11 mouse cellular contexts compared by ENCODE assay signal in the genomic region with DNA sequence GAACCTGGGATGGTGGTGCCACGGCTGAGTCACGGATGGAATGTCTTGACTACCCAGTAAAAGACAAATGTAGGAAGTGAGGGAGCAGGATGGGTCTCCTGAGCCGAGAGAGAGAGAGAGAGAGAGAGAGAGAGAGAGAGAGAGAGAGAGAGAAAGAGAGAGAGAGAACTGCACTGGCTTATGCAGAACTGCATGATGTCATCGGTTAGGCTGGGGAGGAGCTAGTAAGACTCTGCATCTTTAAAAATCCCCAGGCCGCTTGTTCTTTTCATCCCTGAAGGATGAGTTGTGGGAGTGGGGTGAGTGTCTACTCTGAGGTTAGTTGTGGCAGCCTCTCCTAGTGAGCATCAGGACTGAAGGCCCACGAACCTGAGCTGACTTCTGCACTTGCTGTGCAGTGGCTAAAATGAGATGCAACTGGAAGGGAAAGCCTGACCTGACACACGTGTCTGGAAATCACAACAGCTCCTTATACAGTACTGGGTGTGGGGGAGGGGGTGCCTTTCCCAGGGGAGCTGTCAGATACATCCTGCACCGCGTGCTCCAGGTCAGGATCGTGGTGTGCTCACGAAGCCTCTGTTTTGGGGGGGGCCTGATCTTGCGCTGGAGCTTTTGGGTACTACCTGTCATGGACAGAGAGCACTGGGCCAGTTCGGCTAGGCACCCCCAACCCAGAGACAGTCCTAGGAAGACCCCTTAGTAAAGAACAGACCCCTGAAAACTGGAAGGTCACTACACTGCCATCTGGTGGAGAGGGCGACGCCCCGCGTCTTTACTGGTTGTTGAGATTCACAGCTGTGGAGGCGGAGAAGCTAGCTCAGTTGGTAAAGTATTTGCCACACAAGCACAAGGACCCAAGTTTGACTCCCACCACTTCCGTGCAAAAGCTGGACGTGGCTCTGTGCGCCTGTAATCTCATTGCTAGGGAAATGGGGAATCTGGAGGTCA. TPM values are rescaled to one million over a fixed set of nuclear protein-coding genes. Genes with fewer than 3 reads are reported as not detected.
DNase-seq lines count a peak whose midpoint lies in the region; ATAC-seq and TF ChIP-seq lines count a peak whose summit lies in the region.
"Had no signal": no experiment of that assay in that cellular context is flagged by ENCODE, and none has a peak within 500 bp of the region (broad histone marks: within the 10 kb centered on the region; RNA-seq: fewer than 3 reads in every experiment).

No protein-coding gene starts in this region.

- no peak overlapping the region for H3K9ac ChIP-seq in hindbrain, embryonic 16.5 days (ENCODE audit: low read depth, low read length)
- H3K9ac ChIP-seq in hindbrain, postnatal 0 days (replicated peaks; ENCODE audit: low read length) = no peak overlapping the region
- H3K9ac ChIP-seq: heart, embryonic 15.5 days had no signal

- peak; percentile 44 for DNase-seq in hindbrain, embryonic 10.5 days (ENCODE audit: low spot score)
- peak; percentile 27 for DNase-seq in right cerebral cortex, postnatal 4 days
- no peak for DNase-seq in right cerebral cortex, postnatal 25 days
- DNase-seq in hindbrain, postnatal 0 days (ENCODE audit: low spot score) = peak; percentile 66
- DNase-seq in thymus, postnatal 25 days = peak; percentile 31
- no peak for DNase-seq in left cerebral cortex, adult 18-20 months (ENCODE audit: low spot score in 2 of 2)
- no peak for DNase-seq in heart, adult 8-10 months (ENCODE audit: low spot score)
- DNase-seq: cerebellum, adult 8-10 months had no signal

- no peak overlapping the region for H3K27ac ChIP-seq in hindbrain, embryonic 10.5 days
- H3K27ac ChIP-seq in hindbrain, embryonic 16.5 days (ENCODE audit: low read depth, low read length) = no peak overlapping the region
- H3K27ac ChIP-seq in hindbrain, postnatal 0 days = no peak overlapping the region
- H3K27ac ChIP-seq: heart, embryonic 15.5 days had no signal

- no peaks in the 10 kb centered on the region for H3K9me3 ChIP-seq in hindbrain, embryonic 10.5 days
- H3K9me3 ChIP-seq in hindbrain, embryonic 16.5 days (ENCODE audit: control insufficient read depth, low read length) = no peaks in the 10 kb centered on the region
- H3K9me3 ChIP-seq in hindbrain, postnatal 0 days (ENCODE audit: low read length) = no peaks in the 10 kb centered on the region
- H3K9me3 ChIP-seq: heart, embryonic 15.5 days had no signal

- H3K27me3 ChIP-seq in hindbrain, embryonic 10.5 days (ENCODE audit: insufficient read depth, poor library complexity, severe bottlenecking) = peaks cover 45% of the 10 kb centered on the region
- H3K27me3 ChIP-seq in hindbrain, embryonic 16.5 days (replicated peaks; ENCODE audit: control insufficient read depth, insufficient read depth, low read length) = peaks cover 3% of the 10 kb centered on the region; the same call in 1 of the 2 replicates
- no peaks in the 10 kb centered on the region for H3K27me3 ChIP-seq in hindbrain, postnatal 0 days (ENCODE audit: insufficient read depth, low read length)

- peak; percentile 69 for TF ChIP-seq CTCF in hindbrain, postnatal 0 days (IDR thresholded peaks at IDR 0.05; ENCODE audit: low read depth)

- no peak overlapping the region for H3K4me2 ChIP-seq in hindbrain, embryonic 16.5 days (ENCODE audit: low read length)
- no peak overlapping the region for H3K4me2 ChIP-seq in hindbrain, postnatal 0 days (ENCODE audit: low read depth, low read length)
- H3K4me2 ChIP-seq: heart, embryonic 15.5 days had no signal

- 50% methylated on average over 21 of the region's 21 CpGs for WGBS in hindbrain, embryonic 10.5 days
- WGBS in hindbrain, embryonic 16.5 days = 50% methylated on average over 21 of the region's 21 CpGs
- 50% methylated on average over 21 of the region's 21 CpGs for WGBS in hindbrain, postnatal 0 days

- no peaks in the 10 kb centered on the region for H3K36me3 ChIP-seq in hindbrain, embryonic 10.5 days
- H3K36me3 ChIP-seq in hindbrain, embryonic 16.5 days (ENCODE audit: control insufficient read depth, insufficient read depth, low read length) = no peaks in the 10 kb centered on the region
- H3K36me3 ChIP-seq in hindbrain, postnatal 0 days (ENCODE audit: insufficient read depth, low read length) = no peaks in the 10 kb centered on the region
- H3K36me3 ChIP-seq: G1E; heart, embryonic 15.5 days had no signal

- H3K4me3 ChIP-seq in hindbrain, embryonic 10.5 days = no peak overlapping the region
- H3K4me3 ChIP-seq in hindbrain, embryonic 16.5 days (ENCODE audit: low read length) = no peak overlapping the region
- no peak overlapping the region for H3K4me3 ChIP-seq in hindbrain, postnatal 0 days (ENCODE audit: low read length)
- H3K4me3 ChIP-seq: heart, embryonic 15.5 days had no signal

- ATAC-seq in hindbrain, embryonic 16.5 days = no peak
- ATAC-seq in hindbrain, postnatal 0 days = no peak

- H3K4me1 ChIP-seq in hindbrain, embryonic 10.5 days (replicated peaks) = peaks cover 17% of the 10 kb centered on the region
- H3K4me1 ChIP-seq in hindbrain, embryonic 16.5 days (ENCODE audit: control insufficient read depth, insufficient read depth, low read depth, low read length) = peaks cover 13% of the 10 kb centered on the region
- peaks cover 5% of the 10 kb centered on the region; the same call in 1 of the 2 replicates for H3K4me1 ChIP-seq in hindbrain, postnatal 0 days (ENCODE audit: insufficient read depth, low read length)

RNA-seq across cellular contexts. Expression of gene Trim29, which starts 16.8 kb away (rescaled TPM):
- 1.9 and 2.1 TPM in 2 replicates for polyA plus RNA-seq in hindbrain, embryonic 10.5 days (2016; fragmentation: Nextera tagmentation; extraction: Ambion mirVana)
- polyA plus RNA-seq in hindbrain, embryonic 16.5 days (2015; fragmentation: Nextera tagmentation; extraction: Ambion mirVana) = not detected in 2 replicates
- total RNA-seq in hindbrain, postnatal 0 days (2014; rRNA removed) = 0.05 and 0.14 TPM in 2 replicates
- 0.35 and 0.45 TPM in 2 replicates for polyA plus RNA-seq in hindbrain, postnatal 0 days (2015; fragmentation: Nextera tagmentation; extraction: Ambion mirVana)
- under 1 TPM in 1 of 2 experiments, not detected in 1; 0.30 TPM for total RNA-seq in left cerebral cortex, adult 18-20 months (2021)
- not detected for total RNA-seq in heart, adult 8-10 months (2022)
- total RNA-seq: G1E had no signal
- polyA plus RNA-seq: G1E had no signal

Comparison
In these comparisons a context has a peak if more than half of its experiments do, and no peak if none do; other contexts are left out.
1. DNase-seq: peak in hindbrain, embryonic 10.5 days (single experiment), right cerebral cortex, postnatal 4 days (single experiment), hindbrain, postnatal 0 days (single experiment) and thymus, postnatal 25 days (single experiment); none in right cerebral cortex, postnatal 25 days (single experiment), left cerebral cortex, adult 18-20 months (0 of 2) and heart, adult 8-10 months (single experiment).